Mouse (Mus musculus) thymus, adult 2 months (tissue): ENCODE data around the gene Cabp1. TPM values are rescaled to one million over a fixed set of nuclear protein-coding genes. Genes with fewer than 3 reads are reported as not detected.

ENCODE experiments used
- DNase-seq: peaks from one replicate; pipeline ENCODE4 v3.0.0; 2021
- H3K27ac ChIP-seq: fragments of 200-500 bp; 2 replicates; pipeline ENCODE4 v1.5.1; 2012; ENCODE audit warnings: low read length, control low read depth; ENCODE audit not compliant: control insufficient read depth, insufficient read depth
- H3K27me3 ChIP-seq: fragments of 200-500 bp; 2 replicates; pipeline ENCODE4 v1.6.1; 2012; ENCODE audit warnings: mild to moderate bottlenecking, low read length, moderate library complexity, mixed read lengths; ENCODE audit not compliant: control insufficient read depth, insufficient read depth
- H3K36me3 ChIP-seq: fragments of 200-500 bp; 2 replicates; pipeline ENCODE4 v1.6.1; 2012; ENCODE audit warnings: mild to moderate bottlenecking, low read length, moderate library complexity; ENCODE audit not compliant: control insufficient read depth, insufficient read depth
- H3K4me1 ChIP-seq: fragments of 200-500 bp; replicated peaks from 2 replicates; pipeline ENCODE4 v1.6.1; 2012; ENCODE audit warnings: low read length; ENCODE audit not compliant: control insufficient read depth, insufficient read depth
- H3K4me3 ChIP-seq: fragments of 200-500 bp; 2 replicates; pipeline ENCODE4 v1.5.1; 2012; ENCODE audit warnings: mild to moderate bottlenecking, low read length, control low read depth, moderate library complexity; ENCODE audit not compliant: control insufficient read depth, insufficient read depth
- CTCF ChIP-seq: fragments of 200-500 bp; IDR thresholded peaks from 2 replicates; pipeline ENCODE4 v1.5.1; 2012; ENCODE audit warnings: mild to moderate bottlenecking, control low read depth, low read length, moderate library complexity, borderline replicate concordance; ENCODE audit not compliant: control insufficient read depth, poor library complexity, insufficient read depth; ENCODE audit errors: extremely low read depth
- POLR2A ChIP-seq: fragments of 200-500 bp; IDR thresholded peaks from 2 replicates; pipeline ENCODE4 v1.6.1; 2012; ENCODE audit warnings: mild to moderate bottlenecking, low read length, control low read depth, moderate library complexity; ENCODE audit not compliant: control insufficient read depth, poor library complexity, insufficient read depth; ENCODE audit errors: extremely low read depth
- WGBS: fragments of 180-500 bp; shearing (Covaris S2); methylation state at CpG from one replicate; pipeline ENCODE4 v1.1.7; 2018; 5-methylcytosine and 5-hydroxymethylcytosine counted together
- polyA plus RNA-seq: library from polyadenylated mRNA; depleted of rRNA; stranded (reverse); fragments of >200 nt; gene quantifications from 2 replicates; pipeline ENCODE4 v1.2.3, GENCODE M21; 2012

Gene Cabp1
- polyA plus RNA-seq, 1 experiment = 0.58 TPM

DNA sequence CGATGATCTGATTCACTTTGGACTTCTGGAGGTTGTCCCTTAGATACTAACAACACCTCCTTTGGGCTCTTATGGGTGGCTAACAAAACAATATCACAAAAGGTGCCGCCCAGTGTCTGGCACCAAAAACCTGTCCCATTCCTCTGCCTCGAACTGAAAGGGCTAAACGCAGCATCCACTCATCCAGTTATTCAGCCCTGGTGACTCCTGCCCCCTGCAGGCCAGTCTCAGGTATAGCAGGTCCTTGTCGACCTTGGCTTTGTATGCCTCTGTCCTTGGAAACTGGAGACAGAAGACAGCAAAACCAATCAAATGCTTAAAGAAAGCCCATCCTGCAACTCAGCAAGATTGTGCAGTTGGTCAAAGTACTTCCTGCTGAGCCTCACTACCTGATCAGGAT lies 5.4 kb downstream of the Cabp1 start:
- no peak overlapping the region for H3K4me3 ChIP-seq
- TF ChIP-seq POLR2A (no peak), CTCF (peak; percentile 75; the same call in 1 of the 2 replicates)
- H3K27ac ChIP-seq = no peak overlapping the region
- H3K27me3 ChIP-seq = peaks cover 23% of the 10 kb centered on the region
- DNase-seq = peak; percentile 49
- WGBS = 39% methylated on average over 5 of the region's 5 CpGs
- H3K4me1 ChIP-seq = peaks cover 14% of the 10 kb centered on the region
- no peaks in the 10 kb centered on the region for H3K36me3 ChIP-seq

DNA sequence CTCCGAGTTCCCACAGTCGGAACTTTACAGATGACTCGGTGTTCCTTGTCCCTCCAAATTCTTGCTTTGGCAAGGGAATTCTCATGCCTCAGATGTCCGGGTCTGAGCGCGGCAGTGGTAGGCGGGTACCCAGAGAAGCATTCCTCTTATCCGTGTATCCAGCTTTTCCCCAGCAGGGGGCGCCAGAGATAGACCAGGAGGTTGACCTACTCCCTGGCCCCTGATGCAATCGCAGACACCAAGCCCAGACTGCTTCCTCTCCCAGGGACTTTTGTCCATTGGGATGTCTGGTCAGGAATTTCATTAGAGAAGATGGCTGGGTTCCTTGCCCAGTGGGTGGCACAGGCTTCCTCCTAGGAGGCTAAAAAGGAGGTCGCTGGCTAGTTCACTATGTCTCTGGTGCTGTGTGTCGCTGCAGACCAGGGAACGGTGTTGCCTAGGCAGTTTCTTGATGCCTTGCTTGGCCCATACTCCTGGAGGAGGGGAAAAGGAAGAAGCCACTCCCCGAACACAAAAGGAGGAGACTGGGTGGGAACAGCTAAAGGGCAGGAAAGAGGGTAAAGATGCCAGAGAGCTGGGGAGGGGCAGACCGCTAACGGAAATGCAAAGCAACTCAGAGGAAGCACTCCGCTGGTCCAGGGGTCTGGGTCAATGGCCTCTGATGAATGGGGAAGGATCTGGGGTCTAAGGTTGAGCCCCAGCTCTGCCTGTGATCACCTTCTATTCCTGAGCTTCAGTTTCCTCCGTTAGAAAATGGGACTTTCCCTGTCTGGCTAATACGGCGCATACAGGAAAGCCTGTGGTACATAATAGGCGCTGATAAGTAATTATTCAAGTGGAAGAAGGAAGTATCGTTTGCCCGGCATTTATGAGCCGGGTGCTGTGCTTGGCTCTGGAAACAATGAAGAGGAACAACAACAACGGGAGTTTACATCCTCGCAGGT lies 6.7 kb downstream of the Cabp1 start:
- DNase-seq = peak; percentile 90
- no peak overlapping the region for H3K27ac ChIP-seq
- peaks cover 11% of the 10 kb centered on the region; the same call in 1 of the 2 replicates for H3K27me3 ChIP-seq
- H3K36me3 ChIP-seq = no peaks in the 10 kb centered on the region
- TF ChIP-seq POLR2A (no peak), CTCF (peak; percentile 90)
- H3K4me1 ChIP-seq = peaks cover 5% of the 10 kb centered on the region
- WGBS = 2% methylated on average over 26 of the region's 26 CpGs
- H3K4me3 ChIP-seq = no peak overlapping the region

DNA sequence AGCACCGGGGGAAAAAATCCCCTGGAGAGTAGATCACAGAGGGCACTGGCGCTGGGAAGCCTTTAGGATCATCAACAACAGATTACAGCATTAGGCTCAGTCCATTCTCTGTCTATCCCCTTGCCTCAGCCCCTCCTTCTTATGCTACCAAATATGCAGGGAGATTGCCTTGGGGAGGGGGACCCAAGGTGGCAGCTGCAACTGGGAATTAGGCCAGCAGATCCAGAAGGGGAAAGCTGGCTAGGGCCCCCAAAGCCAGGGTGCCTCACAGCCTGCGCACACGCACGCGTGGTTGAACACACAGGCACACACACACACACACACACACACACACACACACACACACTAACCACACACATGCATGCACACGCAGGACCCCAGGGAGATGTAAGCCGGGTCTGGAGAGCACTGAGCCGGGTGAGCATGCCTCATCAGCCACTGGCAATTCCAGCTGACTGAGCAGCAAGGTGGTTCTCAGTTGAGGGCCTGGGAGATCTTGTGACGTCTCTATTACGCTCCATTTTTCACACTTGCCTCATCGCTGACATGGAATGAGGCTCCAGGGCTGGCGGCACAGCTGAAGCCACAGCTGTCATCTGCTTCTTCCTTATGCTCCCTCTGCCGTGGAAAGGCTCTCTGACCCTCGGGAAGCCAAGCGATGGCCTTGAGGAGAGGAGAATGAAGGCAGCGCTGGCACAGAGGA lies 7.7 kb downstream of the Cabp1 start:
- H3K27ac ChIP-seq = no peak overlapping the region
- 36% methylated on average over 17 of the region's 17 CpGs for WGBS
- no peak overlapping the region for H3K4me3 ChIP-seq
- peaks cover 8% of the 10 kb centered on the region for H3K4me1 ChIP-seq
- peaks cover 3% of the 10 kb centered on the region; the same call in 1 of the 2 replicates for H3K27me3 ChIP-seq
- no peaks in the 10 kb centered on the region for H3K36me3 ChIP-seq
- TF ChIP-seq CTCF (no peak), POLR2A (no peak)
- no peak for DNase-seq

DNA sequence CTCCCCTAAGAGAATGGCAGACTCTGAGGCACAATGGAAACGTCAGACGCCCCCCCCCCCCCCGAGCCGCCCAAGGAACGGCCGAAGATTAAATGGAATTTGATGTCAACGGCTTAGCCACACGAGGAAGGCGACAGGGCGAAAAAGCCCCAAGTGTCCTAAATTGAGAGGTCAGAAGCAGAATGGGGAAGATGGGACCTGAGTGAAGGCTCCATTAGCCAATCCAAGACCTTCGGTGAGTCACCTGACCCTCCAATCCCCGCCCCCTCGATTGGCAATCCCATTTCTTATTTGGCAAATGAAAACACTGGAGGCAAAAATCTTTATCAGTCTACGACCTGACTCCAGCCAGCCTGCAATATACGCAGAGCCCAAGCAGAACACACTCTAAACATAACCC lies 9.5 kb downstream of the Cabp1 start:
- Histone ChIP-seq H3K27ac (no peak overlapping the region), H3K4me1 (peaks cover 19% of the 10 kb centered on the region), H3K27me3 (peaks cover 3% of the 10 kb centered on the region; the same call in 1 of the 2 replicates), H3K4me3 (no peak overlapping the region), H3K36me3 (no peaks in the 10 kb centered on the region)
- DNase-seq = no peak
- 47% methylated on average over 15 of the region's 15 CpGs for WGBS
- TF ChIP-seq POLR2A (no peak), CTCF (no peak)

DNA sequence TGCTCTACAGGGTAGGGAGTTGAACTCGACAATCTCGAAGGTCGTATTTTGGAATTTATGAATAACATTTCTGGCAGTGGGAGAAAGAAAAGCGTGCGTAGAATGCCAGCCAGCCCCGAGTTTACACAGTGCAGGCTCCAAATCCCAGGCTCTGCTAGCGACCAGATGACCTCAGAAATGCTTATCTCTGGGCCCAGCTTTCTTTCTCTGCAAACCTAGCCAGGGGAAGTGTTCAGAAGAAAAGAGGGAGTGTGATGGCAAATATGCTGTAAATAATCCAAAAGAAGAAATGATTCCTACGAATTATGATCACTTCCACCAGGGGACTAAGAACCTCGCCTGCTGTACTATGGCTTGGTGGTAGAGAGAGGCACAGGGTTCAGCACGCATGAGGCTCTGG lies 10.7 kb downstream of the Cabp1 start:
- no peak overlapping the region for H3K27ac ChIP-seq
- no peak overlapping the region for H3K4me3 ChIP-seq
- no peak for TF ChIP-seq POLR2A
- no peak for TF ChIP-seq CTCF
- DNase-seq = no peak
- H3K36me3 ChIP-seq = no peaks in the 10 kb centered on the region
- H3K4me1 ChIP-seq = peaks cover 19% of the 10 kb centered on the region
- WGBS = 85% methylated on average over 10 of the region's 10 CpGs
- H3K27me3 ChIP-seq = peaks cover 3% of the 10 kb centered on the region; the same call in 1 of the 2 replicates

DNA sequence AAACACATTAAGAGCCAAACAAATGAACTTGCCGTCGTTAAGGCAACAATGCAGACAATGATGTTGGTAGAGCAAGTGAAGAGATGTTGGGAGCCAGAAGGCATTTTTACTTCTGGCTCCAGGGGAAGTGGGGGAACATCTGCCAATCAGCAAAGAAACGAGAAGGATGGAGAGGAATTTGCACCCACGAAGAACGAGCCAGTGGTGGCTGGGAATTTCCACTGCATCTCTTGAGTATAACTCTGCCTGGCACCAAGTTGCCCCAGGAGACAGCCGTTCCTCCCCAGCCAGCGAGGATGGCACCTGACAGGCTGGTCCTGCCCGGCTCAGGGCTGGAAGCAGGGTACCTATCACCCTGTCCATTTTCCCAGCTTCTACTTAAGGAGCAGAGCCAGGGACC lies 11.3 kb downstream of the Cabp1 start:
- Histone ChIP-seq H3K27ac (no peak overlapping the region), H3K27me3 (peaks cover 3% of the 10 kb centered on the region; the same call in 1 of the 2 replicates), H3K4me3 (no peak overlapping the region), H3K4me1 (peaks cover 19% of the 10 kb centered on the region), H3K36me3 (no peaks in the 10 kb centered on the region)
- DNase-seq = no peak
- TF ChIP-seq CTCF (no peak), POLR2A (no peak)
- WGBS = 83% methylated on average over 8 of the region's 8 CpGs
